Mouse (Mus musculus) spleen, postnatal 14 days (tissue): ENCODE measurements around the gene Clybl.

Experiments used
- DNase-seq, 2 experiments: peaks; one replicate each; pipeline ENCODE4 v3.0.0; 2021 to 2022; ENCODE audit warnings: low spot score in 2 of 2

The Clybl gene

DNA sequence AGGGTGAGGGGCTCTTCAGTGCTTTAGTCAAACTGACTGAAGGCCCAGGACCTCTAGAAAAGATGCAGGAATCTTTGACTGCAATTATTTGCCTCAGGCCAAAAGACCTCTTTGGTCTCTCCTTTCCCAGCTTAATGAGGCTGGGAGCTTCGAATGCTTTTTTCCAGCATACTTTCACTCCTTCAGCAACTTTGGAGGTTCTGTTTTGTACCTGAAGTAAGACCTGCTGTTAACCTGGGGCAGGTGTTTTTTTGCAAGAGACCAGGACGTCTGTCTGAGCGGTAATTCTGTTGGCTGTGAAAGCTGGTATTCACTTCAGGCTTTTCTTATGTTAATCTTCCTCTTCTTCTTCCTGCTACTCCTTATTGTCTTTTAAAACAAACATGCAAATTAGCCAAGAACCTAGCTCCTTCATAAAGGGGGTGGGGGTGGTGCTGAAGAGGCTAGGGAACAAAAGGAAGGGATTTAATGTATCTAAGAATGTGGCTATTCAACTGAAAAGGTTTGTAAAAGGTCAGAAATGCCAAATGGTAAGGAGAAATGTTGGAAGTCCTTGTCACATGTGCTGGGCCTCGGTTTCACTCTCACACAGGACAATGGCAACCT, 234.8 kb downstream of the Clybl start:
- no peak for DNase-seq

DNA sequence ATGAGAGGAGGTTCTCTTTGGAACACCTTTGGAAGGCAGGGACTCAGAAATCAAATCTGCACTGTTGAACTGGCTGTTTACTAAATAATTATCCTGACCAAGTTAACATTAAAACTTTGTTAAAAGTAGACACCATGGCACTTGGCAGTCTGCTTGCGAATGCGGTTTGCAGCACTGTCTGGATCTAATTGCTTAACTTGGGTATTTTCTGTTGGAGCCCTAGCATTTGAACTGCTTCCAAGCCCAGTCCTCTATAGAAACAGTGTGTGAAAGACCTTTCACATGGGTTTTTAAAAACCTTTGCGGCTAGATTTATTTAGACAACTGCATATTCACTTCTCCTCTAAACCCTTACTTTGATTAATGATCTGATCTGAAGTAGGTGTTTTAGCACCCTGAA, 242.9 kb downstream of the Clybl start:
- DNase-seq: no peak

DNA sequence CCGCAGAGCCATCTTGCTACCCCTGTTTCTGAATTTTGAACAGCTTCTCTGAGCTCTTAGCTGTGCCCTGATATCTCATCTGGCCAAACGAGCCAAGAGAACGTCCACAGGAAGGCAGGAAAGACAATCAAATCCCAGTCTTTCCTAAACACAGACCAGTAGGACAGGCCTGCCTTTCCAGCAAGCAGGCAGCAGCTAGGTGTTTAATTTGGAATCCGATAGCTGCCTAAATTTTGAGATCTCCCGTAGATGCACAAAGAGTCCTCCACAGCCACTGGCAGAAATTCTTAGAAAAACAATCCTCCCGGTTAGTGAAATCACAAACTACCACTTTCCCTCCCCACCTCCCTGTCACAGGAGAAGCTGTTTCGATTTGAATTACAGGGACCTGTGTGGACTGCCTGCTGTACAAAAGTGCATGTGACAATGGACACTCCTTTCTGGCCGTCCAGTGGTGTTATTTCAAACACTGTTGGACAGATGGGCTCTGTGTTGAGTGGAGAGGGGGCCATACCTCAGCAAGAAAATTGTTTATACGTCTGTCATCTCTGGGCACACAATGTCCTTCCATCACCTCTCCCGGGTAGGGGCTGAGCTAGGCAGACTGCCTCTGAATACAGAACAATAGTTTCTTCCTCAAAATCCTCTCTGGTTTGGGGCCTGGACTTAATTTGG, 245.2 kb downstream of the Clybl start:
- no peak for DNase-seq

DNA sequence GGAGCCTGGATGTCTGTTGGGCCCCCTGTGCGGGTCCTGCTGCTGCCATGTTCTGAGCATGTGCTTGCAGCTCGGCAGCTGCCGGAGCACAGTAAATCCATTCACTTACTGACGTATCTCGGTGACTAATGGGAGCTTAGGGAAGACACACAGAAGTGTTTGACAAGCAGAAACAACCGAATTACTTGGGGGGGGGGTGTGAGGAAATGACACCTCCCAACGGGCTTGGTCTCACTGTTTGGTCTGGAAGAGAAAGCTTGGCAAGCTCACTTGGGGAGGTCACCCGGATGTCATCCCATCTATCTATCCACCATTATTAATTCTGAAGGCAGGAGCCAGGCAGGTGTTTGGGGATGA, 245.7 kb downstream of the Clybl start:
- DNase-seq: no peak

DNA sequence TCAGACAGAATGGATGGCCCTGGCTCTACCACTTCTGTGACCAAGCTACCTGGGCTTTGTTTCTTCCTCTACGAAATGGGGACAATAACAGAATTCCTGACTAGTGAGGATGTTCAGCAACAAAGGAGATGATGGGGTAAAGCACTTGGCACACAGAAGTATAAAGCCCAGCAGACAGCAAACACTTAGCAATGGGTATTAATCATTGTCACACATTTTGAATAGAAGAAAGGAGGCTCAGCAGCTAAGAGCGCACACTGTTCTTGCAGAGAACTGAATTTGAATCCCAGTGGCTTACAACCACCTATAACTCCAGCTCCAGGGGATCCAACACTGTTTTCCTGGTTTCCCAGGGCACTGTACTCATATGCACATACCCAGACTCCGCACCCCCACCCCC, 246.2 kb downstream of the Clybl start:
- DNase-seq: no peak

DNA sequence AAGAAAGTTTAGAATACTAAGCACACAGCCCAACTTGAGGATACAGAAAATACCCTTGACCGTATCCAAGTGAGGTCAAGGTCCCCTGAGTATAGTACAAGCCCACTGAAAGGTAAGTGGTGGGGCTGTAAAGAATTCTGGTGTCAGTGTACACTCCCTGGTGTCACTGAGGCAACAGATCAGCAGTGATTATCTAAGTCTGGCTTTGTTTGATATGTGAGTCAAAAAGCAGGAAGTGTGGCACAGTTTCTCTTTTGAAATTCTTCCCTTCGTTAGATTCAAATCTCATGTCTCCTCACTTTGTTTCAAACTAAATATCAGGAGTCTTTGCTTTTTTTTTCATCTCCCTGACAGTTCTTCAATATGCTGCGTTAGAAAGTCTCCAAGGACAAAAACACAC, 251.1 kb downstream of the Clybl start:
- DNase-seq: no peak

DNA sequence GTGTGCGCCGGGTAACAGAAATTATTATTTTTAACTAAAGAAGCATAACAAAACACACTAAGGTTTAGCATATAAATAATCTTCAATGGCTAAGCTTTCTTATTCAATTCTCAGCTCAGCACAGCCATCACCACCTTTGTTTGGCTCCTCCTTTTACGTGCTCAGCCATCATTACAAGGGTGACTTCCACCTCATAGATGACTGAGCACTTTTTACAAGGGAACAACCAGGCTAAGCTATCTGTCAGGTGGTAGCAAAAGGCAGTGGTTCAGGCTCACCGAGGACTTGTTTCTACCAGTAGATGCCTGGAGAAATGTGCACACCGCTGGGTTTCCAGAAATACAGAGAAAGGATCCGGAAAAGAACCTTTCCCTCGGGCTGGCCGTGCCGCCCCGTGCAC, 252.5 kb downstream of the Clybl start:
- DNase-seq: no peak

DNA sequence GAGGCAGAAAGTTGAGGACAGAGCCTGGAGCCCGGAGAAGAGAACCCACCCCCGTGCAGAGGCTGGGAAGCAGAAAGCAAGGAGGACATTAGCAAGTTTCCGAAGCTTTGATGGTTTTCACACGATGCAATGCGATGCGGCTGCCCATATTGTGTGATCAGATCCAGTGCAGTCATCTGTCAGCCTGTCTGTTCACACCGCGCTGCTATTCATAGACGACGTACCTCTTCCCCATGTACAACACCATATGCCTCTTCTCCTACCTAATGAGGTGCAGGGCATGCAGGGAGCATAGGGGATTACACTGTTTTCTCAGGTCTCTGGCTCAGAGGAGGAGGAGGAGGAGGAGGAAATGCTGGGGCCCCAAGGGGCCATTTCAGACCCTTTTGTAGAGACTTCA, 255.3 kb downstream of the Clybl start:
- DNase-seq: no peak

DNA sequence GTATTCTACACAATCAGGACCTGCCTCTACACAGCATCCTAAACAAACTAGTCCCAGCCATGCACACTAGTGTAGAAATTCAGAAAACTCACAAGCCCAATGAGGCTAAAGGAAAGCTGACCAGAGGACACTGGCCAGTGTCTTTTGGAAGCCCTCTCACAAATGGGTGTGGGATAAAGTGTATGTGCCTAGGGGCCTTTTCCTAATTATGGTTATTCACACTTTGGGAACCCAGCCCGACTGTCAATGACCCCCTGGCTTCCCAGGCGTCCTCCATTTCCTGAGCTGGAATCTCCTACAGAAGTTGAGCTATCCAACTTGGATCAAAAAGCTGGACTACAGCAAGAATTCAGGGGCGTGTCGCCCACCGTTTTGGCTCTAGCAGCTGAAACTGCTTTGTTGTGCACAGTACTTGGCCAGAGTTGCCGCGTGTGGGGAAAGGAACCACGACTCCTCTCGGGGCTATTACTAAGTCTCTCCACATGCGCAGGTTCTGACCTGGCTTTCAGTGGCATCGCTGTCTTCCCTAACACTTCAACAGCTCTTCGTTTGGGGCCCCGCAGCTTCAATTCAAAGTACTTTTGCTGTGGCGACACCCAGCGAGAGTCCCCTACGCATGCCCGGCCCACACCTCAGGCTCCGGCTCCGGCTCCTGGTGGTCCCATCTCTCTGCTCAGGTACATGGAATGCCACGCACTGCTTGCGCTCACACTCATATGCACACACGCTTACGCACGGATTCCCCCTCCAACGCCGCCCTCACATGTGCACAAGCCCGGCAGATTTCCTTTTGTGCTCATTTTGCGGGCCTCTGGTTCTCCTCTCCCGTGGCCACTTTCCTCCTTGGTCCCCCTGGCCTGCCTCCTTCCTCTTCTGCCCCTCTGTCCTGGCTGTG, 268.3 kb downstream of the Clybl start:
- no peak for DNase-seq

DNA sequence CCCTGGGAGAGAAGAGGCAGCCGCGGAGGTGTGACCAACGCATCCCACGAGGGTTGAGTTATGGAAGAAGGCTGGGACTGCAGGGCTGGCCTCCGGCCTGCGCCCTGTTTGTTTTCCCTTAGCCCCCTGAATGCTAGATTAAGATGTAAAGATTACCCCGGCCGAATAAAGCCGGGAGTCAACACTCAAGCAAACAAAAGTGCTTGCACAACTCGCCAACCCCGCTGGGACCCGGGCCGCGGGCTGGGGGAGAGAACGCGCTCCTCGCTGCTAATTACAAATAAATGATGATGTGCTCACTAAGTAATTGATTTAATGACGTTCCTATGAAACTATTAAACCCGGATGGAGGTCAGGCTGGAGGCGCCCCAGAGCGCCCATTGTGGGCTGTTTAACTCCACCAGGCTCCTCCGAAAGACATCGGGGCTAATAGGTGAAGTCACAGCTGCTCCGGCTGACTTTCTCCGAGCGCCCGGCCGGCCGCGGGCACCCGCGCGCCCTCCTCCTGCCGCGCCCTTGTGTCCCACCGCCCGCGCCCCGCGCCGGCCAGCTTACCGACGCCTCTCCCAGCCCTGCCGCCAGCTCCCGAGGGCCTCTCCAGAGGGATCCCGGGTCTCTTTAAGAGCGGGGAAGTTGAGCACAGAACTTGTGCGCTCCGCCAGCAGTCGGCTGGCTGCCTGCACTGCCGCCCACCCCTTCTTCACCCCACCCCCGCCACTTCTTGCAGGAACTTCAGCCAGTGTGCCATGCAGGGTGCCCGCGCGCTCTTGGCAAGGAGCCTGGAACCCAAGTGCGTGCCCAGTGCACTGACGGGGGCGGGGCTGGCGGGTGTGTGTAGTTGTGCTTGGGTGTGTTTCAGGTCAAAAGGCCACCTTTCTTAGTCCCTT, 269.2 kb downstream of the Clybl start, which contains the start of gene Gm5089:
Gm5089 (minus strand) TSS at position 620 of the 887 bp plus-strand sequence.
- DNase-seq: no peak

DNA sequence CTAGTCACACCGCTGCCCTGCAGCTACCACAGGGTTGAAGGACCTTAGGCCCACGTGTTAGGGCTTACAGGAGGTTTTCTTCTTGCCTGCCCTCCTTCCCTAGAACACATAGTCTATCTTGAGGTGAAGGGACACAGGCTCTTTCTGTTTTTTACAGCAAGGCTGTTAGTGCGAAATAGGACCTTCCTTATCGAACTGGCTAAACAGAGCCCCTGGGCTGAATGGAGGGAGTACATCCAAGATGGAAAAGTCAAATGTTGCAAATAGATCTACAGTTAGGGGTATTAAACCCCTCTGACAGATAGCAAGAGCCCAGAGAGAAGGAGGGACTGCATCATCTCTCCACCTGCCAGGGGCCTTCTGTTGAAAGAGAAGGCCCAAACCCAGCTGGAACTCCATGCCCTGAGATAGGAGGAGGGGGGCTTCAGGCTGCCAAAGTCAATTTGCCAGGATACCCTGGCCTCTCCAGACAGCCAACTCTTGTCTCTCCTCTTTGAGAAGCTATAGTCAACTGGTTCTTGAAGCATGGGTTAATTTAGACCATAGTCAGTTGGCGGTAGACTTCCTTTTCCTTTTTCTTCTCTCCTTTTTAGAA, 270.1 kb downstream of the Clybl start:
- no peak for DNase-seq
